Mouse (Mus musculus): ENCODE measurements around the gene Gdi1. TPM values are rescaled to one million over a fixed set of nuclear protein-coding genes. Genes with fewer than 3 reads are reported as not detected.

The Gdi1 gene
- polyA plus RNA-seq, 1 experiment from 2014 or later, result 136 TPM

DNA sequence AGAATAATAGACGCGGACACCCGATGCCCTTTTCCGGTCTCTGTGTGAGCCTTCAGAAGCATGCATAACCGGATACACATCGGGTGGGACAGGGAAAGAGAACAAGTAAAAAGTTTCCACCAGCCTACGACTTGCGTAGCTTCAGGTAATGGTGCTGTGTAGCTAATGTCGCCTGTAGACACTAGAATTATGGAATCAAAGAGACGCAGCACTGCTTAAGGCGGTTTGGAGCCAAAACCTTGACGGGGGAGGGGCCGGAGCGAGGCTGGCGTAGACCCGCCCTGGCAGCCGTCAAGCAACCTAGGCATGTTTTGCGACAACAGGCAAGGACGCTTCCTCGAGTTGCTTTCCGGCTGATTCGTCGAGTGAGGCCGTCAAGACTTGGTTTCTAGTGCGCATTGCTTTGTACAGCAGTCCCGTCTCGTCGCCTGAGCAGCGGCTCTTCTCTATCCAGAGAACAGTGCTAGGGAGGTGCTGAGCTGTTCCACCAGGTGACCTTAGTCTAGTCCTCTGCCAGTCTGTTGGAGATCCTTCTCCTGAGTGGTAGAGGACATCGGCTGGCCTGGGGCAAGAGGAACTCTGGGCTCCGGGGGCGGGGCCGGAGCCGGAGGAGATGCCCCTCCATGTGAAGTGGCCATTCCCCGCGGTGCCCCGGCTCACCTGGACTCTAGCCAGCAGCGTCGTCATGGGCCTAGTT, 22.3 kb upstream of the Gdi1 start:
- Histone ChIP-seq H3K27me3 (replicated peaks) (no peaks in the 10 kb centered on the region), H3K27ac (replicated peaks) (peak overlapping the region; percentile 91), H3K9ac (peak overlapping the region; percentile 83), H3K9me3 (no peaks in the 10 kb centered on the region), H3K4me1 (peaks cover 14% of the 10 kb centered on the region), H3K4me3 (peak overlapping the region; percentile 68), H3K4me2 (peak overlapping the region; percentile 77), H3K36me3 (0 out of 2 replicates have a peak, but pooled peaks cover 3% of the 10 kb centered on the region)
- WGBS, result 15% methylated on average over 39 of the region's 39 CpGs
- ATAC-seq (ENCODE audit: extremely low read depth, insufficient number of reproducible peaks, low FRiP score, low TSS enrichment), result peak; percentile 65

DNA sequence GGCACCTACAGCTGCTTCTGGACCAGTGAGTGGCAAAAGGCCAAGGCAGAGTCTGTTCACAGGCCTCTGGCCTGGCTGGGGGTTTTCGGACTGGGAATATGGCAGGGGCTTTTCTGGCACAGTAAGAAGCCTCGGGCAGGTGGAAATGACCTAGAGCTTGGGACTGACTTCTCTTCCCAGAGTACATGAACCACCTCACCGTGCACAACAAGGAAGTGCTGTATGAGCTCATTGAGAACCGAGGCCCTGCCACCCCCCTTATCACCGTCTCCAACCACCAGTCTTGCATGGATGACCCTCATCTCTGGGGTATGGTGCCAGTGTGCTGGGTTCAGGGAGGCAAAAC, 21.7 kb upstream of the Gdi1 start:
- H3K27ac ChIP-seq (replicated peaks), result peak overlapping the region; percentile 91
- no peak for ATAC-seq (ENCODE audit: extremely low read depth, insufficient number of reproducible peaks, low FRiP score, low TSS enrichment)
- H3K9ac ChIP-seq, result peak overlapping the region; percentile 83
- peak overlapping the region; percentile 77 for H3K4me2 ChIP-seq
- H3K9me3 ChIP-seq, result no peaks in the 10 kb centered on the region
- H3K27me3 ChIP-seq (replicated peaks), result no peaks in the 10 kb centered on the region
- peaks cover 6% of the 10 kb centered on the region; the same call in 1 of the 2 replicates for H3K36me3 ChIP-seq
- whole genome bisulfite sequencing, result 31% methylated on average over 5 of the region's 5 CpGs
- peaks cover 14% of the 10 kb centered on the region for H3K4me1 ChIP-seq
- peak overlapping the region; percentile 68 for H3K4me3 ChIP-seq

DNA sequence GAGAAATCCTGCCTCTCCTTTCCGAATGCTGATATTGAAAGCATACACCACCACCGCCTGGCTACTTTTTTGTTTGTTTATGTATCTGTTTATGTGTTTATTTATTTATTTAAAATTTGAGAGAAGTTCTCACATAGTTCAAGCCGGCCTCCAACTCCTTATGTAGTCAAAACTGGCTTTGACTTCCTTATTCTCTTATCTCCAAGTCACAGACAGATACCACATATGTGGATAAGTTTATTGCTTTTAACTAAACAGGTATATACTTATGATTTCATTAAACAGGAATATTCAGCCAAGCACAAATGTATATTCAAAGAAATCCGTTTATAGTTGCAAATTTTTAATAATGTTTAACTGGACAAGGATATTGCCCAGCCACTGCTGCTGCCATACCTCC, 11.4 kb upstream of the Gdi1 start:
- no peak for ATAC-seq (ENCODE audit: extremely low read depth, insufficient number of reproducible peaks, low FRiP score, low TSS enrichment)
- no peaks in the 10 kb centered on the region for H3K27me3 ChIP-seq (replicated peaks)
- peaks cover 5% of the 10 kb centered on the region; the same call in 1 of the 2 replicates for H3K4me1 ChIP-seq
- no peak overlapping the region for H3K4me2 ChIP-seq
- H3K4me3 ChIP-seq, result no peak overlapping the region
- H3K36me3 ChIP-seq, result peaks cover 19% of the 10 kb centered on the region
- H3K27ac ChIP-seq (replicated peaks), result no peak overlapping the region
- no peaks in the 10 kb centered on the region for H3K9me3 ChIP-seq
- H3K9ac ChIP-seq, result no peak overlapping the region
- WGBS, result 69% methylated on average over 4 of the region's 4 CpGs

DNA sequence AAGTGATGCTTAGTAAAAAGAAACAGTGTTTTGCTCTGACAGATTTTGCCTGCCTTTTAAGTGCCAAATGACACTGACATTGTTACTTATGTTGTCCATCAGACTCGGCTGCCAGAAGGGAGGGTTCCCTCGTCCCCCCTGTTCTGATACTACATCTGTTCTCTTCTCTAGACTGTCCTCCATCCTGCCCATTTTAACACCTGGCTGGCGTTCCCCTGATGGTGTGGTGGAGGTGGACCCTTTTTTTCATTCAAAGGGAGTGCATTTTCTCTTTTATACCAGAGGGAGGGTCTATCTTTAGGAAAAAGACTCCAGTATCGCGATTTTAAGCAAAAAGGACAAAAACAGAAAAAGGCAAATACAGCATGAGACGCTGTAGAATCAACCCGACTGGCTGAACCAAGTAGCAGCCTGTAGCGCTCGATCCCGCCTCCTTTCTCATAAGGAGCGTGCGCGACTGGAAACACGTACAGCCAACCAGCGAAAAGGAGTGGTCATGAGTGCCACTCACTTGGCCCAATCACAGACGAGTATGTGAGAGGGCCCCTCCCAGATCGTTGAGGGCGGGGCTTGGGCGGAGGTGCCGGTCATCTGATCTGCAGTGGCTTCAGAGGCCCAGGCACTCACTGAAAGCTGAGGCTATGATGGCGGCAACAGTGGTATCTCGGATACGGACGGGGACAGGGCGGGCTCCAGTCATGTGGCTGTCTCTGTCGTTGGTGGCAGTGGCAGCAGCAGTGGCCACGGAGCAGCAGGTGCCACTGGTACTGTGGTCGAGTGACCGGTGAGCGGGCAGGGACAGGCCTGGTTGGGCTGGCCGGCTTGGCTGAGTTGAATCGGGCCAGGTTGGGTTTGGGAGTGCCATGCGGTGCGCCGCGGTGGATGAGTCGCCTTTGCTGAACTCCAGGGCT, 8.0 kb upstream of the Gdi1 start, which contains the start of gene Atp6ap1:
Atp6ap1 (plus strand) TSS at position 560 of the 911 bp plus-strand sequence.
- Histone ChIP-seq H3K4me2 (peak within 1 kb of the TSS; percentile 75), H3K4me3 (peak within 1 kb of the TSS; percentile 71), H3K36me3 (peaks cover 30% of the 10 kb centered on the region), H3K27me3 (replicated peaks) (no peaks in the 10 kb centered on the region), H3K27ac (replicated peaks) (peak within 1 kb of the TSS; percentile 77), H3K4me1 (peaks cover 5% of the 10 kb centered on the region; the same call in 1 of the 2 replicates), H3K9me3 (no peaks in the 10 kb centered on the region), H3K9ac (peak within 1 kb of the TSS; percentile 87)
- WGBS, result 10% methylated on average over 37 of the region's 37 CpGs
- peak; percentile 94 for ATAC-seq (ENCODE audit: extremely low read depth, insufficient number of reproducible peaks, low FRiP score, low TSS enrichment)

GRCm38 (mm10) chrX:74298348-74298747, 6.5 kb upstream of the Gdi1 start:
- 79% methylated on average over 1 of the region's 1 CpGs for WGBS
- no peak for ATAC-seq (ENCODE audit: extremely low read depth, insufficient number of reproducible peaks, low FRiP score, low TSS enrichment)
- H3K4me2 ChIP-seq, result no peak overlapping the region
- no peak overlapping the region for H3K4me3 ChIP-seq
- H3K9ac ChIP-seq, result no peak overlapping the region
- H3K27me3 ChIP-seq (replicated peaks), result no peaks in the 10 kb centered on the region
- H3K27ac ChIP-seq (replicated peaks), result no peak overlapping the region
- no peaks in the 10 kb centered on the region for H3K9me3 ChIP-seq
- H3K4me1 ChIP-seq, result peaks cover 5% of the 10 kb centered on the region; the same call in 1 of the 2 replicates
- H3K36me3 ChIP-seq, result peaks cover 45% of the 10 kb centered on the region

GRCm38 (mm10) chrX:74299721-74300120, 5.1 kb upstream of the Gdi1 start:
- H3K27ac ChIP-seq (replicated peaks), result no peak overlapping the region
- no peaks in the 10 kb centered on the region for H3K9me3 ChIP-seq
- no peaks in the 10 kb centered on the region for H3K27me3 ChIP-seq (replicated peaks)
- H3K9ac ChIP-seq, result no peak overlapping the region
- peaks cover 53% of the 10 kb centered on the region for H3K36me3 ChIP-seq
- H3K4me1 ChIP-seq, result peaks cover 5% of the 10 kb centered on the region; the same call in 1 of the 2 replicates
- no peak overlapping the region for H3K4me2 ChIP-seq
- 68% methylated on average over 3 of the region's 3 CpGs for WGBS
- no peak overlapping the region for H3K4me3 ChIP-seq
- no peak for ATAC-seq (ENCODE audit: extremely low read depth, insufficient number of reproducible peaks, low FRiP score, low TSS enrichment)

DNA sequence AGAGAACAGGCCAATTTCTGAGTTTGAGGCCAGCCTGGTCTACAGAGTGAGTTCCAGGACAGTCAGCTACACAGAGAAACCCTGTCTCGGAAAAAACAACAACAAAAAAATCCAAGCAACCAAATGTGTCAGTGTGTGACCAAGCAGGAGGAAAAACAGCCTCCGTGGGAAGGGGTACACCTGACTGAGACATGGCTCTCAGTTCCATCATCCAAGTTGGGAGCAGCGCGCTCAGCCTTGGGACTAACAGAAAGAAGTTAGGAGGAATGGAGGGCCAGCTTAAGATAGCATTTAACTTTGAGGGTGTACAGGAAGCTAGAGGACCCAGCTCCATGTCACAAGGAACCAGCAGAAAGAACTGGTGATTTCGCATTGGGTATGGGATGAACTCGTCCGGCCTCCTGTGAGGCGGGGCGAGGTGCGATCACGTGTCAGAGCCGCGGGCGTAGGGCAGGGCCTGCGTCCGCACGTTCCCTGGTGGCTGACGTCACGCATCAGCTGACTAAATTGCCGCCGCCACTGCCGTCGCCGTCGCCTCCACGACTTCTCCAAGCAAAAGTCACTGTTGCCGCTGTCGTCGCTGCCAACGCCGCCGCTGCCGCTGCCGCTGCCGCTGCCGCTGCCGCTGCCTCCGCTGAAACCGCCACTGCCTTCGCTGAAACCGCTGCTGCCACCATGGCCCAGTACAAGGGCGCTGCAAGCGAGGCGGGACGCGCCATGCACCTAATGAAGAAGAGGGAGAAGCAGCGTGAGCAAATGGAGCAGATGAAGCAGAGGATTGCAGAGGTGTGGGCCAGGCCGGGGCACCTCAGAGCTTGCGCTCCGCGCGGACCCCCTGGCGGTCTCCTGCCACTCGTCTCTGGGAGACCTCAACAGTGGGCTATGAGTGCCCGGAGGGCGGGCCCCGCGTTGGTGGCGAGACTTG, 8.0 kb downstream of the Gdi1 start, which contains the start of gene Fam50a:
Fam50a (plus strand) TSS at position 494 of the 925 bp plus-strand sequence.
- Histone ChIP-seq H3K9ac (peak within 1 kb of the TSS; percentile 91), H3K36me3 (peaks cover 50% of the 10 kb centered on the region), H3K27me3 (replicated peaks) (no peaks in the 10 kb centered on the region), H3K4me2 (peak within 1 kb of the TSS; percentile 79), H3K4me1 (peaks cover 12% of the 10 kb centered on the region; the same call in 1 of the 2 replicates), H3K9me3 (no peaks in the 10 kb centered on the region), H3K27ac (replicated peaks) (peak within 1 kb of the TSS; percentile 90), H3K4me3 (peak within 1 kb of the TSS; percentile 71)
- 10% methylated on average over 44 of the region's 59 CpGs for WGBS
- peak; percentile 93 for ATAC-seq (ENCODE audit: extremely low read depth, insufficient number of reproducible peaks, low FRiP score, low TSS enrichment)

DNA sequence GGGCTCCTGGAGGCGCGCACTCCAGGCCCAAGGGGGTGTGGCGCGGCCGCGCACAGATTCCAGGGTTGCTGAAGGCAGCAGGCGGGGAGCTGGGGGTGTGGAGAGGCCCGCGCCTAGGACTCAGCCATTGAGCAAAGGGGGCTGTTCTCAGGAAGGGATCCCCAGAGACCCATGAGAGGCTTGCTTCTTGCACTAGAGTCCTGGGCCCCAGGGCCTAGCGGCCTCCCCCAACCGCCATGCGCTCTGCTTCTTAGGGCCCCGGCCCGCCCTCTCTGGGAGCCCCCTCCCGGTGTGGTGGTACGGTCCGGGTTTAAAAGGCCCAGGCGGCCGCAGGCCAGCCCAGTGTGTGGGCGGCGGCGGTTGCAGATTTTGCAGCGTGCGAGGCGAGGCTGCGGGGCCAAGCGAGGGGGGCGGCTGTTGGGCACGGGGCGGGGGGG, 23.9 kb downstream of the Gdi1 start, which contains the start of gene Plxna3:
Plxna3 (plus strand) TSS at position 342 of the 437 bp plus-strand sequence.
- Histone ChIP-seq H3K4me2 (peak within 1 kb of the TSS; percentile 75), H3K27me3 (replicated peaks) (no peaks in the 10 kb centered on the region), H3K9ac (peak within 1 kb of the TSS; percentile 82), H3K9me3 (no peaks in the 10 kb centered on the region), H3K4me3 (peak within 1 kb of the TSS; percentile 54), H3K36me3 (no peaks in the 10 kb centered on the region), H3K4me1 (peaks cover 19% of the 10 kb centered on the region), H3K27ac (replicated peaks) (peak within 1 kb of the TSS; percentile 70)
- ATAC-seq (ENCODE audit: extremely low read depth, insufficient number of reproducible peaks, low FRiP score, low TSS enrichment), result peak; percentile 80
- 11% methylated on average over 30 of the region's 30 CpGs for WGBS

GRCm38 (mm10) chrX:74329215-74329671, 24.4 kb downstream of the Gdi1 start:
- WGBS, result 22% methylated on average over 10 of the region's 10 CpGs
- no peaks in the 10 kb centered on the region for H3K36me3 ChIP-seq
- no peaks in the 10 kb centered on the region for H3K27me3 ChIP-seq (replicated peaks)
- no peaks in the 10 kb centered on the region for H3K9me3 ChIP-seq
- H3K4me2 ChIP-seq, result peak overlapping the region; percentile 75
- H3K4me1 ChIP-seq, result peaks cover 19% of the 10 kb centered on the region
- ATAC-seq (ENCODE audit: extremely low read depth, insufficient number of reproducible peaks, low FRiP score, low TSS enrichment), result peak; percentile 7; the same call in 1 of the 2 replicates
- peak overlapping the region; percentile 82 for H3K9ac ChIP-seq
- no peak overlapping the region for H3K27ac ChIP-seq (replicated peaks)
- peak overlapping the region; percentile 54 for H3K4me3 ChIP-seq

DNA sequence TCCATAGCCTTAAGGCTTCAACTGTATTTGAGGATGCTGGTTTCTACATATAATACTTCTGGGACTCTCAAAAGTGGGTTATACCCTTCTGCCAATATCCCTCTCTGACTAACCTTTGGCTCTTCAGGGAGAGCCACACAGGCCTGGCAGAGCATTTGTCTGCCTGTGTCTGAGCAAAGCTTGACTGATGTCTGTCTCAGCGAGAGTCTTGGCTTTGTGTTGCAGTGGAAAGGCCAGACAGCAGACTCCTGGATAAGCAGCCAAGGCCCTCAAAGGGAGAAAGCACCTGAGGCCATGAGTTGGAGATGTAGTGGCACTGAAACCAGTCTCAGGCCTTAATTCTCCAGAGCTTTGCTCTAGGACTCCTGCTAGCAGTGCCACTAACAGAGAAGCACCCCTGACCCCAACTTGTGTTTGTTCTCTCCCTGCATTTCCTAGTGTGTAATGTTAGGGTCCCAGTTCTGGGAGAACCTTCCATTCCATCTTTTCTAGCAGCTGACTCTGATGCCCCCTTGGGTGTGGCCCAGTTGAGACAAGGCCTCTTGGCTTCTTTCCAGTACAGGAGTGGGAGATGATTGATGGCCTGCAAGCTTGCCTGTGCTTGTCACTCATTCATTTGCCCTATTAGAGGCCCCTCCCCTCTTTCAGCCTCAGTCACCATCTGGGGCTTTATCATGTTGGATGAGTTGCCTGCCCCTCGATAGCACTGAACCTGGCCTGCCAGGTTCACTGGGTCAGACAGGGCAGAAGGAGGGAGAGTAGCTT, 25.6 kb downstream of the Gdi1 start:
- Histone ChIP-seq H3K27me3 (replicated peaks) (no peaks in the 10 kb centered on the region), H3K9me3 (no peaks in the 10 kb centered on the region), H3K4me2 (peak overlapping the region; percentile 75), H3K27ac (replicated peaks) (0 out of 2 replicates have a peak overlapping the region, but pooled peaks have one; percentile 1), H3K4me3 (peak overlapping the region; percentile 54; the same call in 1 of the 2 replicates), H3K36me3 (0 out of 2 replicates have a peak, but pooled peaks cover 6% of the 10 kb centered on the region), H3K9ac (0 out of 2 replicates have a peak overlapping the region, but pooled peaks have one; percentile 82), H3K4me1 (peaks cover 19% of the 10 kb centered on the region)
- WGBS, result 36% methylated on average over 2 of the region's 2 CpGs
- ATAC-seq (ENCODE audit: extremely low read depth, insufficient number of reproducible peaks, low FRiP score, low TSS enrichment), result no peak

Measured in heart, embryonic 13.5 days (tissue).